Mouse (Mus musculus) liver, adult 2 months (tissue): ENCODE data around the gene Myh10.

Source experiments
- CTCF ChIP-seq: fragments of 200-500 bp; IDR thresholded peaks from 2 replicates; pipeline ENCODE4 v1.5.1; 2011; ENCODE audit warnings: low read depth, low read length, control low read depth
- POLR2A ChIP-seq: fragments of 200-500 bp; IDR thresholded peaks from 2 replicates; pipeline ENCODE4 v1.6.1; 2011; ENCODE audit warnings: low read length, control low read depth; ENCODE audit not compliant: insufficient read depth; ENCODE audit errors: extremely low read depth

- no peak for TF ChIP-seq CTCF
- no peak for TF ChIP-seq POLR2A
These were observed 58.8 kb downstream of the Myh10 start for GRCm38 (mm10) chr11:68750206-68750605.
